Mouse (Mus musculus) adrenal gland, postnatal 10 days (tissue): ENCODE measurements around the gene Slc30a7. TPM values are rescaled to one million over a fixed set of nuclear protein-coding genes. Genes with fewer than 3 reads are reported as not detected.

Experiments
- DNase-seq: peaks from one replicate; pipeline ENCODE4 v3.0.0; 2021; ENCODE audit warnings: mixed read lengths
- long read RNA-seq, 2 experiments: library from polyadenylated mRNA; stranded (forward); transcript quantifications; one replicate each; pipeline ENCODE4 v2.0.0; 2021
- total RNA-seq, 2 experiments: library from RNA; stranded (reverse); gene quantifications; 2 replicates each; pipeline ENCODE4 v1.2.3; 2021

Slc30a7 gene
- 10 to 100 TPM; 34.2 to 37.4 TPM for total RNA-seq
- long read RNA-seq, experiment 1, full-length matches to known transcripts = 21 of 24 reads
- long read RNA-seq, experiment 1, partial matches to known transcripts = 1 of 24 reads
- long read RNA-seq, experiment 1, other reads (novel, unspliced or antisense) = 2 of 24 reads
- long read RNA-seq, experiment 2, full-length matches to known transcripts = 8 of 11 reads
- long read RNA-seq, experiment 2, partial matches to known transcripts = 0 of 11 reads
- long read RNA-seq, experiment 2, other reads (novel, unspliced or antisense) = 3 of 11 reads

DNA sequence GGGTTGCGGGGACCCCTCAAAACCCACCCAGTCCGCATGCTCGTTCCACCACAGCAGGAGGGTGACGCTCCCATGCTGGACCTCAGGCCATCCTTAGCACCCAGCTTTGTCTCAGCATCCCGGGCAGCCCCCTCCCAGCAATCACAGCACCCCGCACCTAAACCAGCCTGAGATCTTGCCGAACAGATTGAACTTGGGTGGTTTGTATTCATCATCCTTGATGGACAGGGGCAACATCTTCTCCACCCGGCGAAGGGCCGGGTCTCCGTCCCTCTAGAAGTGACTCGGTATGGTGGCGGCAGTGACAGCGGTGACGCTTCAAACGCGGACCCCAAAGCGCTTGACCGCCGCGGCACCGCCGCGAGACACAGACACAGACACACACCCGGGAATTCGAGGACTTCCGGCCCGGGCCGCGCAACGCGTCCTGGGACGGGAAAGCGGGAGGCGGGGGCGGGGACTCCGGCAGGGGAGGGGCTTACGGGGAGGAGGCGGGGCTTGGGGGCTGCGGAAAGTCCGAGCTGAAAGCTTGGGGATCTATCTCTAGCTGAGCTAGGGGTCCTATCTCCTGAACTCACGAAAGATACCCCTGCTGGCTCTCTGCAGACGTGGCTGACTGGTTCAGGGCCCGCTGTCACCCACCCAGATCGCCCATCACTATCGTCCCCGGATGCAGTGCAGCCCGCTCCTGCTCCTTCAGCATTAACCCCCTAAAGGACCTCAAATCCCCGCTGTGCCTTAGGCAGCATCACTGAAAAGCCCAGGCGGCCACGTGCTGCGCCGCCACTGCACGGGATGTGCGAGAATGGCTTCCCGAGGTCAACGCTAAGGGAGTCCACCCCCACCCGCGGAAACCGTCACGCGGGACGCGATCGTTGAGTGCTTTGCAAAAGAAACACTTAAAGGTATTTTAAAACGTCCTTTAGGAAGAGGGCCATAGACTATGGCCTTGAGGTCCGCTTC is at the start of gene Slc30a7, which contains the start of gene Extl2:
TSS of gene Slc30a7 (minus strand) at position 429 of the 963 bp plus-strand sequence.
TSS of gene Extl2 (plus strand) at position 485 of the 963 bp plus-strand sequence.
- DNase-seq = peak; percentile 93

GRCm38 (mm10) chr3:116047034-116047433 is 39.8 kb upstream of the Slc30a7 start:
- no peak for DNase-seq

GRCm38 (mm10) chr3:116046000-116046399 is 38.8 kb upstream of the Slc30a7 start:
- no peak for DNase-seq

DNA sequence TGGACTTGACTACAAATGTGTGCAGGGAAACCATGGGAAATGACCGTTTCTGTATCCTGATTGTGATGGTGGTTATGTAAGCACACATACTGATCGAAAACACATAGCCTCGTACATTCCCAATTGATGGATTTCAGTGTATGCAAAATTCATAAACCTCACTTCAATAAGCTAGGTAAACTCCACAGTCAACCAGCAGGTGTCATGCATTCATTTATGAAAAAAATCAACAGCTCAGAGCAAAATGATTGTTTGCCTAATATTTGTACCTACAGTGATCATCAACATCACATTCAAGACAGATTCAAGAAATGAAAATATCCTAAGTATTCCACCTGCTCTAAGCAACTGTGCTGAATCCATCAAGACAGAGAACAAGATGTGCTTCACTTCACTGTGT is 33.6 kb upstream of the Slc30a7 start:
- no peak for DNase-seq

DNA sequence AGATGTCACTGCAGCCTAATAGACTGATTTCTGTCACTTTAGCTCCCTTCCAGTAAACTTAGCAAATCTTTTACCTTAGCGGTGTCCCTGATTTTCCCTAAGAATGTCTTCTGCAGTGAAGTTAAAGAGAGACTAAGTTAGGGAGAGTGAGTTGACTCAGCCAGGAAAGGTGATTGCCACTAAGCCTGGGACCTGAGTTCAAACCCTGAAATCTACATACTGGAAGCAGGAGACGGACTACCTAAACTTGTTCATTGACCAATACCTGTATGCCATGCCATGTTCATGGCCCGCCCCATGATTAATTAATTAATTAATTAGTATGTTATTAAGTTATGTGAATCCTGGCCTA is 26.6 kb upstream of the Slc30a7 start:
- DNase-seq = peak; percentile 13

- no peak for DNase-seq
These were observed 26.1 kb upstream of the Slc30a7 start for GRCm38 (mm10) chr3:116033218-116033870.

DNA sequence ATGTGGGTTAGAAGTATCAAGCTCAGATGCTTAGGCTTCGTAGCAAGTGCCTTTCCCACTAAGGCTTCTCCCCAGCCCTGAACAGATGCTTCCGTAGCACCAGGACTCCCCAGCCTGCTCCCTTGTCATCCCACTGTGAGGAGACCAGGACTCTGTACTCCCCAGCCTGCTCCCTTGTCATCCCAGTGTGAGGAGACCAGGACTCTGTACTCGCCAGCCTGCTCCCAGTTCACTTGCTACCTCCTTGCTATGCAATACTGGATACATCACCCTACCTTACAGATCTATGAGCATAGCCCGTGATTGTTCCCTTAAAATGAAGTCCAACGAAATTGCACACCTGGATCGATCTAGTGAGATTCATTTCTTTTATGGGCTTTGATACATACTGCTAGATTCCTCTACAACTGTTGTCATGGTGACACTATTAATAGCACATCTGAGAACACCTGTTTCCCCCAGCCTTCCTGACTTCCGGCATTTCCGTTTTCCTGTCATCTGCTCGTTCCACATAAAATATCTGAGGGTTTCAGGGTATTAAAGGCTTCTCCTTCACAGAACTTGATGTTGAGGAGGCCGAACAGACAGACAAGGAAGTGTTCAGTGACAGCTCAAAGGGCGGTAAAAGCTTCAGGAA is 23.1 kb upstream of the Slc30a7 start:
- no peak for DNase-seq

DNA sequence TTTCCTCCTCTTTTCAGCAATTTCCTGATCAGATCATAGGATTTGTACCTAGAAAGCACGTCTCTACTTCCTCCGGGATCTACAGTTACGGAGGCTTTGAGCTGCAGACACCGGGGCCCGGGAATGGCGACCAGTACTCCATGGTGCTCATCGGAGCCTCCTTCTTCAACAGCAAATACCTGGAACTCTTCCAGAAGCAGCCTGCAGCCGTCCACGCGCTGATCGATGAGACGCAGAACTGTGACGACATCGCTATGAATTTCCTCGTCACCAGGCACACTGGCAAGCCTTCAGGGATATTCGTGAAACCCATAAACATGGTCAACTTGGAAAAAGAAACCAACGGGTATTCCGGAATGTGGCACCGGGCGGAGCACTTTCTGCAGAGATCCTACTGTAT is 19.8 kb upstream of the Slc30a7 start:
- no peak for DNase-seq

GRCm38 (mm10) chr3:116025701-116026100 is 18.5 kb upstream of the Slc30a7 start:
- DNase-seq = no peak

GRCm38 (mm10) chr3:116024669-116025068 is 17.5 kb upstream of the Slc30a7 start:
- no peak for DNase-seq

GRCm38 (mm10) chr3:116024236-116024635 is 17.0 kb upstream of the Slc30a7 start:
- no peak for DNase-seq

DNA sequence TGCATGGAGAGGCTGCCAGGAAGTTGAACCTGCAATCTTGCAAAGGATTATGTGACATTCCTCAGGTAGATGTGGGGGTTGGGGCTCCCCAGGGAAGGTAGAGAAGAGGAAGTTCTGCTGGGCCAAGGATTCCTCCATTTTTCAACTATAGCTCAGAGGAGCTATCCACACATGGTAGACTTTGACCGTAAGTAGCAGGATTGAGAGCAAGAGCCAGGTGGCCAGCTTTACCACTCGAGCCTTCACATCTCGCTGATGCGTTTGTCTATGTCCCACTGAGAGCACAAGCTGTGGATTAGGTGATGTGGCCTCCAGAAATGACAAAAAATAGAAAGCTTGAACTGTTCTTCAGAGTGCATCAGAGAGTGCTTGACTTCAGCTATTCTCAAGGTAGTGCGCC is 11.9 kb upstream of the Slc30a7 start:
- no peak for DNase-seq

- DNase-seq = no peak
These were observed 11.4 kb upstream of the Slc30a7 start for GRCm38 (mm10) chr3:116018606-116019005.

- DNase-seq = no peak
These were observed 8.9 kb upstream of the Slc30a7 start for GRCm38 (mm10) chr3:116016116-116016515.

DNA sequence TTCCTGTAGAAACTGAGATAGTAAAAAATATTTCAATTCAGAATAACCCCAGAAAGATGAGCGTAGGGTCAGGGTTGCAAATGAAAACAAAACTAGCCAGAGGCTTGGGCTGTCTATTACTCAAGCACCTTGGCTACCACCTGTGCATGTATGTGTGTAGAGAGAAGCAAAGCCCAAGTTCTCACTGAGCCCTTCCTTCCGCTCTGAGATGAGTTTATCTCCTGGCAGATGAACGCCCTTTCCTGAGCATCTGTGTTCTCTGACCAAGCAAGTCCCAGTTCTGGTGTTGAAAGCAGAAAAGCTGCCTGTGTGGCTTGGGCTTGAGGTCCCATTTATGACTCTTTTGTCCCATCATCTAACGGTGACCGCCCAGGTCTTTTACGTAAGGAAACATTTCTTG is 7.7 kb upstream of the Slc30a7 start:
- DNase-seq = no peak

DNA sequence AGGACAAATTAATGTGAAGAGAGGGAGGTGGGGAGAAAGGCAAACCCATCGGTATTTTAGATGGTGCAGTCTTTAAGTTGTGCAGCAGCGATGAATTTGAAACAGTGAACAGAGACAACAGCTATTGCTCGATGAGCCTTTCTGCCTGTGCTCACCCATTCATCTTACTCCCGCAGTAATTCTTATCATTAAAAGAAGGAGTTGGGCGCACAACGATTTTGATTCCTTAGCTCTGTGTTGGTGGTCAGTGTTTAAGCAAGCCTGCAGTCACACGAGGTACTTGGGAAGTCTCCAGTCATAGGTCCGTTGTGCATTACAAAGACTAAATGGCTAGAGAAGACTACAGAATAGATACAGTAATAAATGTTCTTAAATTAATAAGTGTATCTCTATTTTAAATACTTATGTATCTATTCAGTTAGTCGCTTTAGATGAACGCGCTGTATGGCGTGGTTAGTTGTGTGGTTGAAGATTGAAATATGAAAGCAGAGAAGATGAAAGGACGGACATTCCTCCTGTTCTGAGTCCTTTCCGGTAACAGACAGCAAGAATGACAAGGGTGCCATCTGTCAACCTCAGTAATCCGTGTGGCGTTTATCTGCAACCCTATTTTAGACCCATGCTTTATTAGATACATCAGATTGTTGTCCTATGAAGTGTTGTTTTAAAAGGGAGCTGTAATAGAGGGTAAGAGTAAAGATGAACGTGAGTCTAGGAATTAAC is 2.6 kb upstream of the Slc30a7 start:
- no peak for DNase-seq

DNA sequence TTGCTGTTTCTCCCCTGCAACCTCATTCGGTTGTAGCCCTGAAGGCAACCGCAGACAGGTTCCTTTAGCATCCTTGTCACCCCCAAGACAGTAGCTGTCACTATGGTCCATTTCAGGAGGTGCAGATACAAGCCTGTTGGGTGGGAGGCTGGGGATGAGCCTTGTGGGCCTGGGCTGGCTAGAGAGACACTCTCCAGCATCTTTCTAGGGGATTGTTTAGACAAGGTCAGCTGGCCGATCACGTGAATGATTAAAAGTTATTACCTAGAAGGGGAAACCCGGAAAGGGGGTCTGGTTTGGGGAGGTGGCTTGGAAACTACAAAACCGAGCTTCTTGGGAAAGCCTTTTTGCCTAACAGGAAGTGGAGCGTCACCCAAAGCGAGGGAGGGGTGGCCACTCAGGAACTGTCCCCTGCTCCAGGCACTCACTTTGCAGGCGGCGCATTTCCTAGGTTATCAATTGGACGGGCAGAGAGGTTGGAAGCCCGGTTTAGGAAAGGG is 785 bp upstream of the Slc30a7 start:
- peak; percentile 84 for DNase-seq

DNA sequence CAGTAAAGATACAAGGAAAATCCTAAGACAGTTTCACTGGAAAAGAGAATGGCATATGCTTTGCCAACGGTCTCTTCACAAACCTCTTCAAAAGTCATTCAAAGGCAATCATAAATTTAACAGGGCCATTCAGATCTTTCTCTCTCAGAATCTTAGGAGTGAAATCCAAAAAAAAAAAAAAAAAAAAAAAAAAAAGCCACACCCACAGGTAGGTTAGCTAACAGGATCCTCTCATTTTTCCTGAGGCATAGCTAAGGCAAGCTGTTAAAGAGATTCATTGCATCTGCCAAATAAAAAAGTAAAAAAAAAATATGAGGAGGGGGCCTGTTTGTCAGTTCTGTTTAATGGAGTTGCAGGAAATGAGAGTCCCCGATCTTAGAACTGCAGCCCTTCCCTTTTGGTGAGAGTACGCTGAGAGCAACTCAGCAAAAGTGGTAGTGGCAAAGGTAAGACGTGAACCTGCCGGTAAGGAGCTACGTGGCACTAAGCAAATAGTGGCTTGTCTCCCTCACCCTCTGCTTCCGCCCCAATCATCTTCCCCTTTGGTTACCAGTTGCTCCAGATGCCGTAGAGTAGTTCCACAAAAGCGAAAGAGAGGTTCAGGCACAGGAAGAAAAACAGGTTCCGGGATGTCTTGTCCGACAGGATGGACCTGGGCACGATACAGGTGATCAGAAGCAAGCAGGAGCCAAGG is 775 bp downstream of the Slc30a7 start:
- peak; percentile 29 for DNase-seq

- DNase-seq = no peak
These were observed 10.3 kb downstream of the Slc30a7 start for GRCm38 (mm10) chr3:115996929-115997328.

DNA sequence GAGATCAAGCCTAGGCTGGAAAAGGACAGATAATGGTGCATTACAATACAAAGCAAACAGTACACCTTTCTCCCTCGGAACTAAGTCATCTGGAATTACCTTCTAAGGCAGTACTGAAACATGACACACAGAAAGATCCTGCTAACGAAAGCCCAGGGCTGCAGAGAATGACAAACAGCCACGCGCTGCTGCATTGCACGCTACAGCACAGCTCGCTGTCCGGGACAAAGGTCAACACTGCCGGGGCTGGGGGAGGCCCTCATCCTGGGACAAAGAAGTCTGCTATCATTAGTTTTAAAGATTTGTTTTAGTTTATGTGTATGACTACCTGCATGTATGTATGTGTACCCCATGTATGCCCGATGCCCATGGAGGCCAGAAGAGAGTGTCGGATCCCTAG is 14.2 kb downstream of the Slc30a7 start:
- no peak for DNase-seq

- no peak for DNase-seq
These were observed 14.6 kb downstream of the Slc30a7 start for GRCm38 (mm10) chr3:115992588-115992987.
